Mouse (Mus musculus): ENCODE measurements around the gene Il10.
A peak's percentile ranks its signal among the peaks of the same experiment; 100 is the strongest.

The Il10 gene

DNA sequence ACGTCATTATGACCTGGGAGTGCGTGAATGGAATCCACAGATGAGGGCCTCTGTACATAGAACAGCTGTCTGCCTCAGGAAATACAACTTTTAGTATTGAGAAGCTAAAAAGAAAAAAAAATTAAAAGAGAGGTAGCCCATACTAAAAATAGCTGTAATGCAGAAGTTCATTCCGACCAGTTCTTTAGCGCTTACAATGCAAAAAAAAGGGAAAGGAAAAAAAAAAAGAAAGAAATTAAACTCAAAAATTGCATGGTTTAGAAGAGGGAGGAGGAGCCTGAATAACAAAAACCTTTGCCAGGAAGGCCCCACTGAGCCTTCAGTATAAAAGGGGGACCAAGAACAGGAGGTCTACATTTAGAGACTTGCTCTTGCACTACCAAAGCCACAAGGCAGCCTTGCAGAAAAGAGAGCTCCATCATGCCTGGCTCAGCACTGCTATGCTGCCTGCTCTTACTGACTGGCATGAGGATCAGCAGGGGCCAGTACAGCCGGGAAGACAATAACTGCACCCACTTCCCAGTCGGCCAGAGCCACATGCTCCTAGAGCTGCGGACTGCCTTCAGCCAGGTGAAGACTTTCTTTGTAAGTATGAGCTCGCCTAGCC lies at the start of gene Il10:
Gene Il10, plus strand, starts transcription at position 354 of the 607 bp plus-strand sequence.
- no peak for DNase-seq (ENCODE audit: low spot score in 2 of 2)

DNA sequence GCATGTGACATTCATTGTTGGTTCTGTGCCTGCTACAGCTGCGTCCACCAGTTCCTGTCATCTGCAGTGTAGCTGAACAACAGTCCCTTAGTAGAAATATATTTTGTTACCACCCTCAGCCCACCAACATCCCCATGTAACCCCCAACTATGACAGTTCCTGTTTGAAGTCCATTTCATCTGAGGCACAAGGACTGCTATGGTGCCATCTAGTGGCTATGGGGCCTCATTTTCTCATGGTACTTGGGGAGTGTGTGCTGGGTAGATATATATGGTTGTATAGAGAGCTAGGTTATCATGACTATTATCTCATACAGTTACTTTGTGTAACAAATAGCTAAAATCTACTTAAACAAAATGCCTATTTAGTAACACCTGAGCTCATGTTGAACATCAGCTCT lies 40.2 kb upstream of the Il10 start:
- peak in 1 of 2 experiments; percentile 59 for DNase-seq (ENCODE audit: low spot score in 2 of 2)

DNA sequence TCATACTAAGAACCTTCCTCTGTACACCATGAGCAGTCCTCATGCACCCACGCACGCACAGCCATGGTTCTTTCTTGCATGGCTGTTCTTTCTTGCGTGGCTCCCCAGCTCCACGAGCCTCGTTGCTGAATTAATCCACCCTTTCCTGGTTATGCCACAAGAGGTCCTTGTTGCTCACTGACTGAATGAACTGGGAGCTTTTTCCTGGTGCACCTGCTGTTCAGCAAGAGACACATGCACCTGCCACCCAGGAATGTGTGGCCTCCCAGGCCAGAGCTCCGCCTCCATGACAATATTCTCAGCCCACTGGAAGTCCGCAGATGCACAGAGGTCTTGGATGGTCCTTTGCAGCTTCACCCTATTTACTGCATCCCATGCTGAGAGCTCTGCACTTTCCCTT lies 35.2 kb upstream of the Il10 start:
- DNase-seq (ENCODE audit: low spot score in 2 of 2) = no peak

DNA sequence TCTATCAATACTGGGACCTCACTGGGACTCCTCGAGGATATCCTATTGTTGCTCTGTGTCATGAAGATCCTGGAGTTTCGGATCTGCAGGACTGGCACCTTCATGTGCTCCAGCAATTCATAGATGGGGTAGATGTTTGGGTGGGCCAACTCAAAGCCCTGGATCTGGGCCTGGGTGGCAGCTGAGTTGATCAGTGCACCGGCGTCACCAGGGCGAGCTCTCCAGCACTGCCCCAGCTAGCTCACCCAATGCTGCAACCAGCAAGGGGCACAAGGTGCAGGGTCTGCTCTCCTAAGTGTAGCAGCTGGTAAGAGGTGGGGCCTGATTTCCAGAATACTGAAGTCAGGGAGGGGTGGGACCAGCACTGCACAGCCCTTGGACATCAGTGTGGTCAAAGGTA lies 32.6 kb upstream of the Il10 start:
- DNase-seq (ENCODE audit: low spot score in 2 of 2) = no peak

DNA sequence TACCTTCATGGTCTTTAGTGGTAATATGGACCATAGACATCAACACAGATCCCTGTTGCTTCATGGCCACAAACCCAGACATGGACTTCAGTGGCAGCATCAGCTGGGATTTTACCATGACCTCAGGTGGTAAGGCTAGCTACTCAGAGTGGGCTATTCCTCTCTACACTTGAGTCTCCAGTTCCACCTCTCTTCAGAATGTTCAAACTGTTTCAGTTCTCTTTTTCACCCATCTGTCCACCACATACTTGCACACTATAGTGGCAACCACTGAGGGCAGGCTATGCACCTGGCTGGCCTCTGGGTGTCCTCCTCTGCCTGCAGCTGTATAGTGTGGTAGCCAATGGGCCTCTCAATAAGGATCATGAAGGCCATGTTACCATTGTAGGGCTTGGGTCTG lies 32.2 kb upstream of the Il10 start:
- DNase-seq (ENCODE audit: low spot score in 2 of 2) = peak; percentile 2 to 36

DNA sequence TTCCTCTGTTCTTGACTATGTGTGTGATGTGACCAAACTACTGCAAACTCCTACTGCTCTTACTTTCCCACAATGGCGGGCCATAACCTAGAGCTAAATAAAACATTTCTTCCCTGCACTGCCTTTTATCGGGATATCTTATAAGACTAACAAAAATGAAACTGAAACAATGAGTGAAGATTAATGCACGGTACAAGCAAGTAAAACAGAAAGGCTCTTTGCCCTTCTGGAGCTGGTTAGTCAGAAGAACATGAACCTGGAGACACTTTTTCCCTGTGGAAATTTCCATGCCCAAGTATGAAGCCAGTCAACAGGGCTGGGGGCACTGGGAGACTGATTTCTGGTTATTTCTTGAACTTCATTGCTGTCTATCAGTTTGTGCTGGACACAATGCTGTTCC lies 30.3 kb upstream of the Il10 start:
- no peak for DNase-seq (ENCODE audit: low spot score in 2 of 2)

DNA sequence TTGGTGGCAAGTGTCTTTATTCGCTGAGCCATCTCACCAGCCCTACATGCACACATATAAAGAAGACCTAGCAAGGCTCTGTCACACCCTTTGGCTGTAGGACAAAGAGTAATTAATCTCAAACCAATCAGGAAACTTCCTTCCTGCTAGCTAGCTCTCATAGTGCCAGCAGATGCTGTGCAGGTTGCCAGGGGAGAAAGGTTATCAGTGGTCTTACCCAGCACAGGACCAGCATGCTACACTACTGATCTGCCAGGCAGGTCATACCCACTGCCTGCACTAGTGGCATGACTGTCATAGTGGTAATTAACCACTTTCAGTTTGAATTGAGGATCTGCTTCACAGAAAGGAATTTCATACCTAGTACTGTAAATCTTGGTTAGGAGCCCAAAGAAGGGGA lies 29.2 kb upstream of the Il10 start:
- DNase-seq (ENCODE audit: low spot score in 2 of 2) = no peak

DNA sequence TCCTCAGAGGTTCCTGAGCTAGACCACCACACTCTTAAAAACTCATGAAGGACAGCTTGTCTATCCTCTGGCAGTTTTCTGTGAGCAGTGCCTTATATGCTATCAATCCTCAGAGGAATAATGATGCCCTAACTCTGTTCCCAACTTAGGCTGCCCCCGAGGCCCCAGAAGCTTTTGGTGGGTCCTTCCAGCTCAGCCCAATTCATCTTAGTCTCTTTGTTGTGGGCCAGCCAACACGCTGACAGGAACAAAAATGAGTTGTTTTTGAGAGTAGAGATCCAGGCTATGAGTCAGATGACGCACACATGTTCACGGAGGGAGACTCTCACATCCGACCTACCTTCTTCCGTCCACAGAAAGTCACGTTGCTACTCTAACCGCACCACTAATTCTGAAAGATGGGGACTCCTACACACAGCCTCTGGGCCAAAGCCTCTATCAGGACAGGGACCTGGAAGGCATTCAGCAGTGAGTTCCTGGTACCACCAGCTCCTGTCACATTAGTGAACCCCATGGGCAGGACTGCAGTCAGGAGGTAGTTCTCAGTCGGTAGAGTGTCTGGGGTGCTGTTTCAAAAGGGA lies 26.0 kb upstream of the Il10 start:
- DNase-seq (ENCODE audit: low spot score in 2 of 2) = no peak

DNA sequence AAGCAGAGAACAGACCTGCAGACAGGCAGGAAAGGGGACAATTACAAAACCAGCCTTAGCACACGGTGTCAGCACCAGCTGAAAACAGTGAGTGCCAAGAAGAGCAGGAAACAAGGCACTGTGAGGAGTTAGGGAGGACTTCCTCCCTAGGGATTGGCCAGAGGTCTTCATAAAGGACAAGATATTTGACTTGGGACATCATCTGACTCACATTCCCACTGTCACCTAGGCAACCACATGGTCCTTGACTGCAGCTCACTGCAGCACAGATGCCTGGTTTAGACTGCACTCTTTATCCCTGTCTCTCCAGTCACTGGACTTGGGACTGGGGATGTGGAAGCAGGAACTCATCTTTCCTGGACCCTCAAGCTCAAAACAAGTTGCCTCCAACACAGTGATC lies 24.1 kb upstream of the Il10 start:
- no peak for DNase-seq (ENCODE audit: low spot score in 2 of 2)

DNA sequence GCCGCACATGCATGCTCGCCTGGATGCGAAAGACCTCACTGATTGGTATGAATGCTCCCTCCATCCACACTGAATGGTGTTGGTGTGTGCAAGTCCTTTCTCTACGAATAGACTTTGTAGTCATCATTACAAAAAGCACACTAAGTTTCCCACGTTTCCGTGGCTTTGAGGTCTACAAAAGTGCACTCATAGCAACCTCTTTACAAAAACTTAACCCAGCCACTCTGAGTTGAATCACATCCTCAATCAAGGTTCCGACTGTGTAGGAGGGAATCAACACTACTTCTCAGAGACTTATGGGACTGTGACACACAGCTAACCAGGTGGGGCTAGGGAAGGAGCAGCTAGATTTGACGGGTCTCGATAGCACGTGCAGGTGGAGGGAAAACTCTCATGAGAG lies 23.3 kb upstream of the Il10 start:
- no peak for DNase-seq (ENCODE audit: low spot score in 2 of 2)

DNA sequence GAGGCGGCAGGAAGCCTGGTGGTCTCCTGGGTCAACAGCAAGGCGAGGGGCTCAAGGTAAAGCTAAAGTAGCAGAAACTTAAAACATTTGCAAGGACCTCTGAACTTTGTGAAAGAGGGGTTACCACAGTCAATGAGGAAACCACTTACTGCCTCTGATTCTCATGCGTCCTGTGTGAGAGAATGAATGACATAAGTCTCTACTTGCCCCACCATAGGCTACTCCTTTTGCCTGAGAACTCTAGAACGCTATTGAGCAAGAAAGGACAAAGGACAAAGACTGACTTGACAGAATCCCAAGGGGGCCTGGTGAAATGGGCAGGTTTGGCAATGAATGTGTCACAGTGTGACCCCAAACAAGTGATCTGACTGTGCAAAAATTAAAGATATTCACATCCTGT lies 22.2 kb upstream of the Il10 start:
- no peak for DNase-seq (ENCODE audit: low spot score in 2 of 2)

DNA sequence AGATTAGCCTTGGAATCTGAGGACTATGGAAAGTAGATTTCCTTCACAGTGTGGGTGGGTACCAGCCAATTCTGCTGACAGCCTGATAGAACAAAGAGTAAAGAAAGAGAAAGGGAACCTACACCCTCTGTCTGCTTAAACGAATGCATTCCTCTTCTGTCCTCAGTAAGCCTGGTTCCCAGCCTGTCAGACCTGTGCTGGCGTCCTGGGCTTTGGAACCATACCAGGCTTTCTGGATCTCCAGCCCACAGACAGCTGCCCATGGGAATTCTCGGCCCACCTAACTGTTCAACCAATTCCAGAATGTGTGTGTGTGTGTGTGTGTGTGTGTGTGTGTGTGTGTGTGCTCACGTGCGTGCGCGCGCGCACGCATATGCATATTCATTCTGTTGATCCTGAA lies 21.3 kb upstream of the Il10 start:
- peak in 1 of 2 experiments; percentile 6 for DNase-seq (ENCODE audit: low spot score in 2 of 2)

DNA sequence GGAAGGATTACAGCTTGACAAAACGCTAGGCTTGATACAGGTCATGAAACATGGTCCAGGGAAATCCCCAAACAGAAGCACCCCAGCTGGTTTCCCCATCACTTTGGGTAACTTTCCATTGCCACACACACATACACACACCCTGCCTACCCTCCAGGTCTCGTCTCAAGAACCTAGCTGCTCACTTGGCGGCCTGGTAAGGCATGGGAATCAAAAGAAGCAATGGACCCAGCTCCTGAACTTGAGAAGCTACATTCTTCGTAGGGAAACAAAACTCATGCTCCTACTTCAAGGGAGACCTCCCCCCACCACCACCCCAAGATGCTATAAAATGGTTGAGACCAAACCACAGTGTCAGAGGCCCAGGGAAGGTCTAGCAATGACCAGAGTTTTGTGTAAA lies 19.9 kb upstream of the Il10 start:
- DNase-seq (ENCODE audit: low spot score in 2 of 2) = peak in 1 of 2 experiments; percentile 11

DNA sequence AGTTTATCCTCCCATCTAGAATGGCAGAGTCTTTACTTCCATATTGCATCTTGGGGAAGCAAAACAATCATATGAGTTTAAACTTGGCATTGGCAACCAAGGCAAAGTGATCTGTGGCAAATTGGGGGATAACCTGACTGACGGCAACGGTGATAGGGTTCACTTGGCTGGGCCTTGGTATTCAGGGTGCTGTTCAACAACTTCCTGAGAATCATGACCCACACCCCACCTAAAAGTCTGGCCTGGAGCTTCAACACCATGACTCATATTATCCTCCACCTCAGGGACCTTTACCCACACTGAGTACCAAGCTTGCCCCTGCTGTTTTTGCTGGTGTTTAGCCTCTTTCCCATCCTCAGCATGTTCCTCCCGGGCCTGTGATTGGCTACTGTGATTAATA lies 19.3 kb upstream of the Il10 start:
- no peak for DNase-seq (ENCODE audit: low spot score in 2 of 2)

DNA sequence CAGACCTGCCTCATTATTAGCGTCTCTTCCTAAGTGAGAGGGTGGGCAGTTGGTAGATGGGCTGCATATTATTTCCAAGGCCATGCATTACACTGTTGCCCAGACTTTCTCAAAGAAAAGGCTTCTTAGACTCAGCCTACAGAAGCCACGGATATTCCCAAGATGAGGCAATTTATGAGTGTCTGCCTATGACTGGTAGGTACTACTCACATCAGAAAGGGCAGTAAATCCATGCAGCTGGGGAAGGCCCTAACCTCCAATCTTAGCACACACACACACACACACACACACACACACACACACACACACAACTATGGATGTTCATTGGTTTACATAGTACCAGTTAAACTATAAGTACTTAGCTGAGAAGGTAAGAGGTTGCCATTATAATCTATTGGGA lies 17.1 kb upstream of the Il10 start:
- DNase-seq (ENCODE audit: low spot score in 2 of 2) = no peak

DNA sequence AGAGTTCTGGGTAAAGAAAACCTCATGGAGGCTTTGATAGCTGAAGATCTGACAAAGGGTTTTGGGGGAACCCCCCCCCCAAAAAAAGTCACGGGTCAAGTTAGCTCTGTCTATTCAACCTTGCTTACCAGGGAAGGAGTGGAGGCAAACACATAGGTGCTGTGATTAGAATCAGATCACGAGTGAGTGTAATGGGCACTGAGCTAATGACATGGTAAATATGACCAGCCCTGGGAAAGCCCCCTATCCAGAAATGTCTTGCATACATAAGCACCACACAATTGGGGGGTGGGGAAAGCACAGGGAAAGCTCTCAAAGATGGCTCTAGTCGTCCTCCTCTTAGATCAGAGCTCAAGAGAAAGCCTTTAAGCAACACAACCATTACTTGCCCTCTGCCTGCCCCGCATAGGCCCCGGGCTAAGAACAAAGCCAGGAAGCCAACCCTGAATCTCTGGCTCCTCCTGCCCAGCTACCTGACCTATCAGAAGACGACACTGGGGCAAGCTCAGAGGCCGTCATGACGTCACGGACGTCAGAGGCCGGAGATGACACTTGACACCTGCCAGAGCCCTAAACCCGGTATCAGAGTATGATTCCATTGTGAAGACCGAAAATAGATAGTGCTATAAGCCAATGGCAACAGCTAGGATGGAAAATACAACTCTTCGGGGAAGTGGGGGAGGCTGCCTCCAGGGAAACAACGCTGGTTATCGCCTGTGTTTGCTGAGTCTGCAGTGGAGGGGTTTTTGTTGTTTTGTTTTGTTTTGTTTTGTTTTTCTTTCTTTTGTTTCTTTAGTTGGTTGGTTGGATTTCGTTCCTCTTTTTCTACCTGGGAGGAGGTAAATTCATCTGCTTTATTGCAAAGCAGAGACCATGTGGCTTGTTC lies 16.4 kb upstream of the Il10 start:
- DNase-seq (ENCODE audit: low spot score in 2 of 2) = no peak

DNA sequence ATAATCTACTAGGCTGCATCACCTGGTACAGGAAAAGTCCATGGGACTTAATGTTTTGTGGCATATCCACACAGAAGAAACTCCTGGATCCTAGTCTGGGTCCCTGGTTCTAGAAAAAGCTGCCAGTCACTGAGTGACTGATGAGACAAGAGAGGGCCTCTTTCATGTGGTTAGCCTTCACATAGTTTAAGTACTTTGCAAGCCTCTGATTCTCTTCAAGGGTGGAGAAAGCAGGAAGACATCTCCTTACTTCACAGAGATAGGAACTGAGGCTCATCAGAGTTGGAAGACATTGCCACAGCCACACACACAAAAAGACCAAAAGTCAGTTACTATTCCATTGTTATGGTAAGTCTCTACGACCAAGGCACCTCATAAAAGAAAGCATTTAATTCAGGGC lies 13.6 kb upstream of the Il10 start:
- DNase-seq (ENCODE audit: low spot score in 2 of 2) = no peak

DNA sequence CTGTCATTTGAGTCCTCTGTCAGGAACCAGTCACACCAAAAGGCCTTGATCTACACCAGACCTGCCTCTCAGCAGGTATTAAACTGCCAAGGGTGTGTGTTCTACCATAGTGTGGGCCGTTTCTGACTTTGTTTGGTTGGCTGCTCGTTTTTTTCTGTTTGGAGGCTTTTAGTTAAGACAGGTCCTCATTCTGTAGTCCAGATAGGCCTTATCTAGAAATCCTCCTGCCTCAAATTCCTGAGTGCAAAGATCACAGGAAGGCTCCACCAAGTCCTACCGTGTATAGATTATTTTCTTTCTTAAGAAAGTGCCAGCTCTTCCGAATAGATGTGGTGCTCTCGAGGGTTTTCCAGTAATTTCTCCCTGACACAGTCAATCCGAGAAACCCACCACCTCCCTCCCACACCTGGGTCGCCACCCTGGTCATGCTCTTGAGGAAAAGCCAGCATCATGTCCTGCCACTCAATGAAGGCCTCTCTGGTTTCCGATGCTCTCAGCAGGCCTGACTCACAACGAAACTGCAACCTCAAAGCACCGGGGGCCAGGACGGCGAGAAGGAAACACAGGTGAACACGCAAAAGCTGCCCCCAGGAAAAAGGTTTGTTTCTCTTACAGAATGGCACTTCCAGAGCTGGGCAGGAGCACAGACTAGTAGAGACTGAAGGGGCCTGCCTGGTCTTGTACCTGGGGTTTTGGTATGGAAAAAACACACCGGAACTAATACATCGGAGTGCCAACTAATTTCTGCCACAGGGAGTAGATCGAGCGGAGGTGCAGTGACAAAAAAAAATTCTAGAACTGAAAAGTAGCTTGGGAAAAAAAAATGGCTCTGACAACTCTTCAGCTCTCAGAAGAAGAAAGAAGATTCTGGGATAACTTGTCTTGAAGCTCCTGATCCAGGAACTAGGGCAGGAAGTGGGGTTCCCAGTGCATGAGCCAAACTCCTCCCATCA lies 9.2 kb upstream of the Il10 start:
- no peak for DNase-seq (ENCODE audit: low spot score in 2 of 2)

DNA sequence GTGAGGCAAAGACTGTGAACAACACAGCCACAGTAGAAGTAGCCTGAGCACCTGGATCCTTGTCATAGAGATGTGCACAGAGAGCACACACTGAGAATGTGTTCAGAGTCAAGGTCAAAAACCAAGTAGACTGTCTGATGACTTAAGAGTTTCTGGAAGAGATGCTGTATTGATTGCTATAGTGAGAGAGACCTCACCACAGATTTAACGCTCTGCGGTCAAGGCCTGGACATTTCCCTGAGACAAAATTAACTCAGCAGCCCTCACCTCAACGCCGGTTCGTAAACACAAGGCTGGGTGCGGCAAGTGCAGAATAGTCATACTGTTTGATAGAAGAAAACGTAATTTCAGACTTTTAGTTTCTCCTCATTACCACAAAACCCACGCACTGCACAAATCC lies 7.2 kb upstream of the Il10 start:
- no peak for DNase-seq (ENCODE audit: low spot score in 2 of 2)

DNA sequence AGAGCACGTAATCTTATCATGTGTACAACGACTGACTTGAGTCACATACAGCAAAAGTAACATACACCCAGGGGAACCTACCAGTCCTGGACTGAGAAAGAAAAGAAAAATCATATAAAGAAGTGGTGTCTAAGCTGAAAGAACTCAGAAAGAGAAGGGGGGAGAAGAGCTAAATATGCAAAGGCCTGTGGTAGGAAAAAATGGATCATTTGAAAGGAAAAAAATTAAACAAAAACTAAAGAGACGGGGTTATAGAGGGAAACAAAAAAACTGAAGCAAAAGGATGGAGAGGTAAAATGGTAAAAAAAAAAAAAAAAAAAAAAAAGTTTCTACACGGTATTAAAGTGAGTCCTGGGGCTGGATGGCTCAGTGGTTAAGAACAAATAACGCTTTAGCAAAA lies 5.7 kb upstream of the Il10 start:
- DNase-seq (ENCODE audit: low spot score in 2 of 2) = no peak

DNA sequence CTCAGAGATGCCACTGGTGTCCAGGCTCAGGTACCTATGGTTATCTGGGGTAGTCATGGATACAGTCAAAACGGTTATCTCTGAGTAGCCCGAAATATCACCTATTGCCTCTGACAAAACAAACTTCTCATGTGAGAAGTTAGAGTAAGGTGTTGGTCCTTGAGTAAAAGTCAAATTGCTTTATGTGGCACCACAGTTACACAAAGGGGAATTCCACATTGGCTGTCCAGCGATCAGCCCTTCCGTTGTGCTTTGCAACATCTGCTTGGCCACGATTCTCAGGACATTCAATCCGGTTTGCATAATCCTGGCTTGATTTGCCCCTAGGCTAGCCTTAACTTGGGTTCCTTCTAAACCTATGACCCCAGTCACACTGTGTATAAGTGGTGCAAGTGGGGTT lies 4.4 kb upstream of the Il10 start:
- DNase-seq (ENCODE audit: low spot score in 2 of 2) = no peak

DNA sequence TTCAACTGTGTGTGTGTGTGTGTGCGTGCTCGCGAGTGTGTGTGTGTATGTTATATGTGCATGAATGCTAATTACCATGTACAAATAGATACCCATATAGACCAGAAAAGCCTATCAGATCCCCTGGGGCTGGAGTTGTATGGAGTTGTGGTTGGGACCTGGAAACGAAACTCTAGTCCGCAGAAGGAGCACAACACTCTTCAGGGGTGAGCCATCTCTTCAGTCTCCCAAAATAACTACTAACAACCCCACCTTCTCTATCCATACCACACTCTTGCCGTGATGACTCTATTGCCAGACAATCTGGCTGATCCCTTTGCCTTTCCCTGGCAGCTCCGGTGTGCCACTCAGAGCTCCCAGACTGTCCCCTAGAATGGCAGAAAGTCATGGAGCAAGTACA lies 3.8 kb upstream of the Il10 start:
- no peak for DNase-seq (ENCODE audit: low spot score in 2 of 2)
